Mouse (Mus musculus) T-cell, adult 66 days (primary cell): ENCODE data around the gene Cdc20b. TPM values are rescaled to one million over a fixed set of nuclear protein-coding genes. Genes with fewer than 3 reads are reported as not detected.

Experiments
- total RNA-seq, 2 experiments: library from RNA; stranded (reverse); gene quantifications; 3 replicates in 1 of 2; 4 replicates in 1 of 2; pipeline ENCODE4 v1.2.4; 2023

Cdc20b gene
- not detected for total RNA-seq

GRCm38 (mm10) chr13:113034950-113035421 lies at the start of gene Cdc20b:
Gene Cdc20b, plus strand, starts transcription at chr13:113035111.

GRCm38 (mm10) chr13:112987532-112987943 lies 47.4 kb upstream of the Cdc20b start, which contains the start of gene Ccno:
Gene Ccno, plus strand, starts transcription at chr13:112987802.

GRCm38 (mm10) chr13:112993531-112994152 lies 41.3 kb upstream of the Cdc20b start, which contains the start of gene Mcidas:
Gene Mcidas, plus strand, starts transcription at chr13:112993845.

GRCm38 (mm10) chr13:113046211-113046883 lies 11.4 kb downstream of the Cdc20b start, which contains the start of gene Gpx8:
Gene Gpx8, minus strand, starts transcription at chr13:113046410.

GRCm38 (mm10) chr13:113100879-113101278 lies 66.0 kb downstream of the Cdc20b start, which contains the start of gene Gzma:
Gene Gzma, minus strand, starts transcription at chr13:113100981.

Other genes with a start within 250 kb of the Cdc20b start
- under 1 TPM in 1 of 2 experiments, not detected in 1; 0.59 TPM for gene Plpp1, start 234.3 kb upstream of the Cdc20b start, total RNA-seq
- 10 to 100 TPM; 60.1 to 68.8 TPM for gene Mtrex, start 107.7 kb upstream of the Cdc20b start, total RNA-seq
- 10 to 100 TPM; 25.3 to 27.4 TPM for gene Dhx29, start 107.7 kb upstream of the Cdc20b start, total RNA-seq
- under 1 TPM; 0.29 to 0.47 TPM for gene Ccno, start 47.3 kb upstream of the Cdc20b start, total RNA-seq
- not detected for gene Mcidas, start 41.3 kb upstream of the Cdc20b start, total RNA-seq
- gene Gpx8, start 11.3 kb downstream of the Cdc20b start, total RNA-seq = not detected
- 100 to 1,000 TPM in 1 of 2 experiments, 10 to 100 TPM in 1; 98.3 to 114 TPM for gene Gzma, start 65.9 kb downstream of the Cdc20b start, total RNA-seq
- gene Esm1, start 174.5 kb downstream of the Cdc20b start, total RNA-seq = 1 to 10 TPM in 1 of 2 experiments, not detected in 1; 1.1 TPM
- 10 to 100 TPM in 1 of 2 experiments, 1 to 10 TPM in 1; 3.5 to 11.9 TPM for gene Gzmk, start 190.8 kb downstream of the Cdc20b start, total RNA-seq